Mouse (Mus musculus): ENCODE results near the gene Cd4. TPM values are rescaled to one million over a fixed set of nuclear protein-coding genes. Genes with fewer than 3 reads are reported as not detected.

The Cd4 gene
- polyA plus RNA-seq, 1 experiment from 2014 or later, result 0.06 TPM

Other genes starting within 250 kb of the Cd4 start
- 45.3 and 48.6 TPM in 2 replicates for gene Lpcat3, start 225.2 kb downstream of the Cd4 start, polyA plus RNA-seq (2016; fragmentation: Nextera tagmentation; extraction: Ambion mirVana)
- 131 and 138 TPM in 2 replicates for gene Emg1, start 176.0 kb downstream of the Cd4 start, polyA plus RNA-seq (2016; fragmentation: Nextera tagmentation; extraction: Ambion mirVana)
- gene Phb2, start 175.9 kb downstream of the Cd4 start, polyA plus RNA-seq (2016; fragmentation: Nextera tagmentation; extraction: Ambion mirVana), result 291 and 292 TPM in 2 replicates
- gene Ptpn6, start 149.5 kb downstream of the Cd4 start, polyA plus RNA-seq (2016; fragmentation: Nextera tagmentation; extraction: Ambion mirVana), result 5.6 TPM in 2 replicates
- gene Grcc10, start 146.8 kb downstream of the Cd4 start, polyA plus RNA-seq (2016; fragmentation: Nextera tagmentation; extraction: Ambion mirVana), result 519 and 565 TPM in 2 replicates
- gene Gm45234, start 132.2 kb downstream of the Cd4 start, polyA plus RNA-seq (2016; fragmentation: Nextera tagmentation; extraction: Ambion mirVana), result not detected in 2 replicates
- gene Atn1, start 131.7 kb downstream of the Cd4 start, polyA plus RNA-seq (2016; fragmentation: Nextera tagmentation; extraction: Ambion mirVana), result 20.3 and 20.6 TPM in 2 replicates
- gene Eno2, start 118.5 kb downstream of the Cd4 start, polyA plus RNA-seq (2016; fragmentation: Nextera tagmentation; extraction: Ambion mirVana), result 18.7 and 19.6 TPM in 2 replicates
- 3.9 and 5.2 TPM in 2 replicates for gene Lrrc23, start 108.5 kb downstream of the Cd4 start, polyA plus RNA-seq (2016; fragmentation: Nextera tagmentation; extraction: Ambion mirVana)
- 8.7 and 9.2 TPM in 2 replicates for gene Spsb2, start 79.6 kb downstream of the Cd4 start, polyA plus RNA-seq (2016; fragmentation: Nextera tagmentation; extraction: Ambion mirVana)
- gene Tpi1, start 73.9 kb downstream of the Cd4 start, polyA plus RNA-seq (2016; fragmentation: Nextera tagmentation; extraction: Ambion mirVana), result 481 and 483 TPM in 2 replicates
- gene Usp5, start 58.7 kb downstream of the Cd4 start, polyA plus RNA-seq (2016; fragmentation: Nextera tagmentation; extraction: Ambion mirVana), result 200 and 202 TPM in 2 replicates
- gene Cdca3, start 58.7 kb downstream of the Cd4 start, polyA plus RNA-seq (2016; fragmentation: Nextera tagmentation; extraction: Ambion mirVana), result 111 and 120 TPM in 2 replicates
- gene Gnb3, start 47.9 kb downstream of the Cd4 start, polyA plus RNA-seq (2016; fragmentation: Nextera tagmentation; extraction: Ambion mirVana), result 0.52 and 0.92 TPM in 2 replicates
- 34.5 and 39.6 TPM in 2 replicates for gene P3h3, start 30.5 kb downstream of the Cd4 start, polyA plus RNA-seq (2016; fragmentation: Nextera tagmentation; extraction: Ambion mirVana)
- 11.3 and 12.7 TPM in 2 replicates for gene Gpr162, start 24.2 kb downstream of the Cd4 start, polyA plus RNA-seq (2016; fragmentation: Nextera tagmentation; extraction: Ambion mirVana)
- 1.9 and 2.1 TPM in 2 replicates for gene Lag3, start 23.5 kb upstream of the Cd4 start, polyA plus RNA-seq (2016; fragmentation: Nextera tagmentation; extraction: Ambion mirVana)
- gene Ptms, start 31.9 kb upstream of the Cd4 start, polyA plus RNA-seq (2016; fragmentation: Nextera tagmentation; extraction: Ambion mirVana), result 637 and 707 TPM in 2 replicates
- gene Mlf2, start 43.2 kb upstream of the Cd4 start, polyA plus RNA-seq (2016; fragmentation: Nextera tagmentation; extraction: Ambion mirVana), result 462 and 488 TPM in 2 replicates
- 99.5 and 101 TPM in 2 replicates for gene Cops7a, start 77.3 kb upstream of the Cd4 start, polyA plus RNA-seq (2016; fragmentation: Nextera tagmentation; extraction: Ambion mirVana)
- gene Pianp, start 108.5 kb upstream of the Cd4 start, polyA plus RNA-seq (2016; fragmentation: Nextera tagmentation; extraction: Ambion mirVana), result 8.6 and 8.9 TPM in 2 replicates
- gene Zfp384, start 120.9 kb upstream of the Cd4 start, polyA plus RNA-seq (2016; fragmentation: Nextera tagmentation; extraction: Ambion mirVana), result 21.6 and 22.3 TPM in 2 replicates
- 151 and 159 TPM in 2 replicates for gene Ing4, start 151.5 kb upstream of the Cd4 start, polyA plus RNA-seq (2016; fragmentation: Nextera tagmentation; extraction: Ambion mirVana)
- gene Acrbp, start 161.5 kb upstream of the Cd4 start, polyA plus RNA-seq (2016; fragmentation: Nextera tagmentation; extraction: Ambion mirVana), result 16.0 and 18.3 TPM in 2 replicates
- 0.33 and 0.40 TPM in 2 replicates for gene Lpar5, start 179.7 kb upstream of the Cd4 start, polyA plus RNA-seq (2016; fragmentation: Nextera tagmentation; extraction: Ambion mirVana)
- gene Chd4, start 207.8 kb upstream of the Cd4 start, polyA plus RNA-seq (2016; fragmentation: Nextera tagmentation; extraction: Ambion mirVana), result 131 and 133 TPM in 2 replicates
- 48.1 and 54.2 TPM in 2 replicates for gene Nop2, start 243.7 kb upstream of the Cd4 start, polyA plus RNA-seq (2016; fragmentation: Nextera tagmentation; extraction: Ambion mirVana)

Data from hindbrain, embryonic 12.5 days (tissue).